Mouse (Mus musculus) spleen, adult 2 months (tissue): ENCODE results near the gene Setd7.

Experiments used
- CTCF ChIP-seq: fragments of 200-500 bp; IDR thresholded peaks from 2 replicates; pipeline ENCODE4 v1.5.1; 2011; ENCODE audit warnings: mild to moderate bottlenecking, inconsistent platforms; ENCODE audit not compliant: insufficient read depth, insufficient read length, insufficient replicate concordance; ENCODE audit errors: extremely low read depth
- POLR2A ChIP-seq: fragments of 200-500 bp; IDR thresholded peaks from 2 replicates; pipeline ENCODE4 v1.6.1; 2011; ENCODE audit warnings: low read depth, low read length, inconsistent platforms

GRCm38 (mm10) chr3:51532282-51532620 lies 28.4 kb downstream of the Setd7 start:
- no peak for TF ChIP-seq CTCF
- no peak for TF ChIP-seq POLR2A
